Mouse (Mus musculus) left cerebral cortex, adult 9 months (tissue): ENCODE data around the gene Ccl27b.
"Not testable (repeated sequence)": the region's sequence is repeated elsewhere in the genome, so short reads cannot be mapped to it uniquely, and the experiment has no call there.

ENCODE experiments used
- DNase-seq, 2 experiments: peaks; one replicate each; pipeline ENCODE4 v3.0.0; 2022; ENCODE audit warnings: low spot score in 2 of 2

The Ccl27b gene

GRCm38 (mm10) chr4:42654951-42655350 lies at the start of gene Ccl27b:
Gene Ccl27b (plus strand): TSS chr4:42655251.
- DNase-seq = not testable (repeated sequence)

GRCm38 (mm10) chr4:42611895-42612294 lies 43.2 kb upstream of the Ccl27b start, which contains the start of gene Gm10591:
Gene Gm10591 (plus strand): TSS chr4:42612195.
- not testable (repeated sequence) for DNase-seq

GRCm38 (mm10) chr4:42629419-42629818 lies 25.6 kb upstream of the Ccl27b start, which contains the start of gene Gm2564:
Gene Gm2564 (plus strand): TSS chr4:42629719.
- not testable (repeated sequence) for DNase-seq

- not testable (repeated sequence) for DNase-seq
Measured at GRCm38 (mm10) chr4:42661793-42662192, 6.7 kb downstream of the Ccl27b start, which contains the start of gene Il11ra2. Gene Il11ra2 (minus strand): TSS chr4:42661893.

GRCm38 (mm10) chr4:42675415-42675814 lies 20.4 kb downstream of the Ccl27b start:
- not testable (repeated sequence) for DNase-seq

GRCm38 (mm10) chr4:42679365-42679764 lies 24.3 kb downstream of the Ccl27b start:
- not testable (repeated sequence) for DNase-seq

- DNase-seq = not testable (repeated sequence)
Measured at GRCm38 (mm10) chr4:42680374-42681356, 25.6 kb downstream of the Ccl27b start.

GRCm38 (mm10) chr4:42681473-42682182 lies 26.6 kb downstream of the Ccl27b start:
- not testable (repeated sequence) for DNase-seq

- not testable (repeated sequence) for DNase-seq
Measured at GRCm38 (mm10) chr4:42682183-42682524, 27.1 kb downstream of the Ccl27b start.
